Mouse (Mus musculus) megakaryocyte, embryonic 14.5 days (primary cell): Measurements from ENCODE around the gene Kcnj6. TPM values are rescaled to one million over a fixed set of nuclear protein-coding genes. Genes with fewer than 3 reads are reported as not detected.

Experiments
- H3K27me3 ChIP-seq: replicated peaks from 2 replicates; pipeline ENCODE3; 2012; ENCODE audit warnings: inconsistent platforms
- H3K36me3 ChIP-seq: replicated peaks from 2 replicates; pipeline ENCODE3; 2012; ENCODE audit warnings: low read length, inconsistent platforms, mixed read lengths
- H3K4me1 ChIP-seq: 2 replicates; pipeline ENCODE4 v1.6.1; 2012; ENCODE audit warnings: inconsistent platforms
- H3K4me3 ChIP-seq: replicated peaks from 2 replicates; pipeline ENCODE3; 2012; ENCODE audit warnings: moderate library complexity, mild to moderate bottlenecking, inconsistent platforms
- H3K9me3 ChIP-seq: 2 replicates; pipeline ENCODE4 v1.6.1; 2012; ENCODE audit warnings: inconsistent platforms
- FLI1 ChIP-seq: IDR thresholded peaks from 2 replicates; pipeline ENCODE4 v1.6.1; 2012; ENCODE audit warnings: low read length, inconsistent platforms, mixed read lengths
- GATA1 ChIP-seq: IDR thresholded peaks from 3 replicates; pipeline ENCODE4 v1.6.1; 2012; ENCODE audit warnings: mixed read lengths, low read length, inconsistent platforms, borderline replicate concordance
- polyA plus RNA-seq: library from polyadenylated mRNA; stranded (reverse); fragments of >175 nt; gene quantifications from 2 replicates; pipeline ENCODE4 v1.2.3, GENCODE M21; 2012; ENCODE audit warnings: low replicate concordance; ENCODE audit not compliant: insufficient read depth

Kcnj6 gene
- 1.2 TPM in 1 of 2 replicates, not detected in the other for polyA plus RNA-seq

DNA sequence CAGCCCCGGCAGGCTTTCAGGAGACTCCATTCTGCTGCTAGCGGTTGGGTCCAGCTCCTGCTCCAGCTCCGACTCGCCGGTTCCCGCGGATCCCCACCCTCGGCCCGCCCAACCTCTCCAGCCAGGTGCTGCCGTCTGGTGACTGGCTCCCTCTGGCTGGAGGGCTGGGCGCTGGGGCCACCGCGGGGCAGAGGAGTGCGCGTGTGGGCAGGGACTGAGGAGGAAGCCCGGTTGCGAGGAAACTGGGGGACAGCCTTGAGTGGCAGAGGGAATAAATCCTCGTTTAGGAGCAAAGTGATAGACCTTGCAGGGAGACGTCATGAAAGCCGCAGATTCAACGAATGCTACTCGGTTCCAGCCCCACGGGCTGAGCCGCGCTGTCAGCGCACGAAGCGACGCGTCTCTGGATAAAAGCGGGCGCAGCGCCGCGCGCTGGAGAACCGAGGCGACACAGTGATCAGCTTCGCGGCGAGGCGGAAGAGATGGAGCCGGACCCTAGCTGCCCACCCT lies at the start of gene Kcnj6:
TSS of gene Kcnj6 (minus strand) at position 362 of the 510 bp plus-strand sequence.
- no peaks in the 10 kb centered on the region for H3K36me3 ChIP-seq
- peaks cover 27% of the 10 kb centered on the region for H3K27me3 ChIP-seq
- no peaks in the 10 kb centered on the region for H3K9me3 ChIP-seq
- no peaks in the 10 kb centered on the region for H3K4me1 ChIP-seq
- TF ChIP-seq FLI1 (no peak), GATA1 (no peak)
- peak within 1 kb of the TSS; percentile 44 for H3K4me3 ChIP-seq

DNA sequence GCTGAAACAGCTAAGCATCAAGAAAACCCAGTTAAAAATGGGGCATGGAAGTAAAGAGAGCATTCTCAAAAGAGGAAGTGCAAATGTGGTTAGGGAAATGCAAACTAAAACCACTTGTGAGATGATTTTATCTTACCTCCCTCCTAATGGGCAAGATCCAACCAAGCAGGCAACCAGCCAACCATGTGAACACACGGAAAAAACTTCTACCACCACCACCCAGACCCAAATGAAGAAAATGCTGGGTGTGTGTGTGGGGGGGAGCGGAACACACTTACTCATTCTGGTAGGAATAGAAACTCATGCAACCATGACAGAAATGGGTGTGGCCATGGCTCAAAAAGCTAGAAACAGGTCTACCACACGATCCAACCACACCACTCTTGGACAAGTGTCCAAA lies 12.4 kb upstream of the Kcnj6 start:
- Histone ChIP-seq H3K4me3 (no peak overlapping the region), H3K9me3 (no peaks in the 10 kb centered on the region), H3K36me3 (no peaks in the 10 kb centered on the region), H3K4me1 (no peaks in the 10 kb centered on the region), H3K27me3 (no peaks in the 10 kb centered on the region)
- TF ChIP-seq FLI1 = no peak
- no peak for TF ChIP-seq GATA1

GRCm38 (mm10) chr16:95004599-95004998 lies 7.1 kb upstream of the Kcnj6 start:
- TF ChIP-seq GATA1 (no peak), FLI1 (no peak)
- Histone ChIP-seq H3K27me3 (no peaks in the 10 kb centered on the region), H3K4me3 (no peak overlapping the region), H3K9me3 (no peaks in the 10 kb centered on the region), H3K36me3 (no peaks in the 10 kb centered on the region), H3K4me1 (no peaks in the 10 kb centered on the region)

- no peaks in the 10 kb centered on the region for H3K9me3 ChIP-seq
- no peaks in the 10 kb centered on the region for H3K36me3 ChIP-seq
- TF ChIP-seq FLI1 (no peak), GATA1 (no peak)
- H3K27me3 ChIP-seq = peaks cover 27% of the 10 kb centered on the region
- H3K4me1 ChIP-seq = no peaks in the 10 kb centered on the region
- H3K4me3 ChIP-seq = no peak overlapping the region
Observed at GRCm38 (mm10) chr16:94999551-94999950, 2.0 kb upstream of the Kcnj6 start.

DNA sequence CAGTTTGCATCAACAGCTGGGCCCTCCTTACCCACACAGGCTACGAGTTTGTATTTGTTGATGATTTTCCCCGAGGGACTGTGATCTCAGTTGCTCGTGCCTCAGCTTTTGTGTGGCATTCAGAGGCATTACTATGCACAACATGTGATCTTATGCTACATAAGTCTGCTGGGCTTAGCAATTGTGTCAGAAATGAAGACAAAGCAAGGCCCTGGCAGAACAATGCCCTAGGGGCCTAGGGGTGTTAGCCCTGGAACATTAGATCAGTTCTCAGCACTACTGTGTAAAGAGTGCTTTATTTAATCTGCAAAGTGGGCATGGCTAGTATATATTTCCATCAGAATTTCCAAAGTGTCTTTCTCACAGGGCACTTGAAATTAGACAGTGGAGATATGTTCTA lies 1.5 kb upstream of the Kcnj6 start:
- Histone ChIP-seq H3K36me3 (no peaks in the 10 kb centered on the region), H3K4me1 (no peaks in the 10 kb centered on the region), H3K9me3 (no peaks in the 10 kb centered on the region), H3K4me3 (no peak overlapping the region), H3K27me3 (peaks cover 27% of the 10 kb centered on the region)
- no peak for TF ChIP-seq GATA1

DNA sequence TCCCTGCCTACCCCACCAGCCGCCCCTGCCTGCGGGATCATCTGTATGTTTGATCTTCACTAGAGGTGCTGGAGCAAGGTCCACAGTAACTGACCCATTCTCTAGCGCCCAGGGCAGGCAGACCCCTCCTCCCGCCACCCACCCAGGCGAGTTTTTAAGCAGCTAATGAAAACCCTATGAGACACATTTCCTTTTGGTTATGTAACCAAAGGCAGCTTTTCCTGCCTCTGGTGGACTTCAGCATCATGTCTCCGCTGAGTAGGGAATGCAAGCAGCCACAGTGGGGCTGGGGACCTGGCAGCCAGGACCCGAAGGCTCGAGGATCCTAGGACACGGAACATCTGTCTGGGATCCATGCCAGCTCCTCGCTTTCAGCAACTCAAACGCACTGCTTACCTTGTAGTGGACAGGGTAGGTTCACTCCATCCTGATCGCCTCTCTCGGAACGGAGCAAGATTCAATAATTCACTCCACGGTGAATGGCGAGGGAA lies 665 bp downstream of the Kcnj6 start:
- Histone ChIP-seq H3K27me3 (peaks cover 27% of the 10 kb centered on the region), H3K36me3 (no peaks in the 10 kb centered on the region), H3K4me3 (no peak overlapping the region), H3K9me3 (no peaks in the 10 kb centered on the region), H3K4me1 (no peaks in the 10 kb centered on the region)
- TF ChIP-seq GATA1 (no peak), FLI1 (no peak)

DNA sequence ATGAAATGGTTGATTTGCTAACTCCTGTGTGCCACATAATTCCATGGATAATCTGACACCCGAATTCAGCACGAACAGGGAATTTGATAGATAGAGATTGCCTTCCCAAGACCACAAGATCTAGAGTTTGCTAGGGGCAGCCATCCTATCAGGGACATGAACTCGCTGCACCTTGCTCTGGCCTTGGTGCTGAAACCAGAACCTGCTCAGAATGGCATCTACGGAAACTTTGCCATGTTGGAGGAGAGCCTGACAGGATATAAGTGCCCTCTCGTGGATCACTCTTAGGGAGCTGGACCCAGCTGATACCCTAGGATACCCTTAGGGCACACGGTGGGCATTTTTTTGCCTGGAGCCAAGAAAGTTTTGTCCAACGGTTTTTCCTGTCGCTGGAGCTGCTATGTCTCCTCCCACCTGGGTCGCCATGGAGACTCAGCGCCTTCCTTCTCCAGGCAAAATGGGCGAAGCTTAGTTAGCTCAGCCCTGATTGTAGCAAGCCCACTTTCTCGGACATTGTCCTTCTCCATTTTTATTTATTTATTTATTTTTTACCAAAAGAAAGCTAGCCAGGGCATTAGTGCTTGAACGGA lies 1.9 kb downstream of the Kcnj6 start:
- TF ChIP-seq GATA1 (no peak), FLI1 (no peak)
- Histone ChIP-seq H3K27me3 (peaks cover 27% of the 10 kb centered on the region), H3K4me3 (no peak overlapping the region), H3K4me1 (no peaks in the 10 kb centered on the region), H3K36me3 (no peaks in the 10 kb centered on the region), H3K9me3 (no peaks in the 10 kb centered on the region)

- no peak for TF ChIP-seq FLI1
- no peak for TF ChIP-seq GATA1
- Histone ChIP-seq H3K4me3 (no peak overlapping the region), H3K27me3 (peaks cover 27% of the 10 kb centered on the region), H3K4me1 (no peaks in the 10 kb centered on the region), H3K9me3 (no peaks in the 10 kb centered on the region), H3K36me3 (no peaks in the 10 kb centered on the region)
Observed at GRCm38 (mm10) chr16:94994924-94995323, 2.6 kb downstream of the Kcnj6 start.

DNA sequence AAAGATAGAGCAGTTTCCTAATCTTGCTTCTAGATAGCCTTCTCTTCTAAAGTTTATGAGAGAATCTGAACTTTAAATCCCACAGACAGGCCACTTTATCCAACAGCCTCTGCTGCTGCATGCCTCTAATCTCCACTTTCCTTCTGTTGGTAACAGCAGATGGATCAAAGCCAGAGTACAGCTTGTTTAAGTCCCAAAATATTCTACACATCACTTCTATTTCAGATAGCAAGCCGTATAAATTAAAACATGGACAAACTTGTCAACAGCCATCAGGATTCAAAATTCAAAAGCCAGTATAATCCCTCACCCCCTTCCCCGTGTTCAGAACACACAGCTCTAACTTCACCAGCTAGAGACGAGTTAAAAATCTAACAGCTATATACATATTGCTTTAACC lies 3.4 kb downstream of the Kcnj6 start:
- Histone ChIP-seq H3K27me3 (peaks cover 27% of the 10 kb centered on the region), H3K36me3 (no peaks in the 10 kb centered on the region), H3K4me3 (no peak overlapping the region), H3K9me3 (no peaks in the 10 kb centered on the region), H3K4me1 (no peaks in the 10 kb centered on the region)
- no peak for TF ChIP-seq FLI1
- TF ChIP-seq GATA1 = no peak

GRCm38 (mm10) chr16:94990114-94990513 lies 7.4 kb downstream of the Kcnj6 start:
- H3K27me3 ChIP-seq = no peaks in the 10 kb centered on the region
- no peak for TF ChIP-seq GATA1
- no peak for TF ChIP-seq FLI1
- no peaks in the 10 kb centered on the region for H3K4me1 ChIP-seq
- H3K36me3 ChIP-seq = no peaks in the 10 kb centered on the region
- peaks cover 16% of the 10 kb centered on the region for H3K9me3 ChIP-seq
- no peak overlapping the region for H3K4me3 ChIP-seq

DNA sequence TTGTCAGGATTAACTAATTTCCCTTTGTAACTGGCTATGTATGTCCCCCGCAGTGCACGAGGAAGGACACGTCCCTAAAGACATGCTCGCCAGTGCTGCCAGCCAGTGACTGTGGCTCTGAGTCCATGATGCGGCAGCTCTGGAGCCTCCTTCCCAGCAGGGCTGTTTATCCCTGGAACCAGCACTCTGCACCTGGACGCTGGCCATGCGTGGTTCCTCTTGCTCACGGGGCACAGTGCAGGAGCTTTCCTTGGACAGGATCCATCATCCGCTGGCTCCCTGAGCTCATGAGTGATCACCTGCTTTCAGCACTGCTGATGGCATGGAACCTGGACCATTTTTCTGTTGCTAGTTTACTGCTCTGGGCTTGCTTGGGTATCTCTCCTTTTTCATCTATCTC lies 10.8 kb downstream of the Kcnj6 start:
- peaks cover 22% of the 10 kb centered on the region for H3K9me3 ChIP-seq
- H3K4me1 ChIP-seq = no peaks in the 10 kb centered on the region
- TF ChIP-seq FLI1 (no peak), GATA1 (no peak)
- no peak overlapping the region for H3K4me3 ChIP-seq
- H3K36me3 ChIP-seq = no peaks in the 10 kb centered on the region
- H3K27me3 ChIP-seq = no peaks in the 10 kb centered on the region

DNA sequence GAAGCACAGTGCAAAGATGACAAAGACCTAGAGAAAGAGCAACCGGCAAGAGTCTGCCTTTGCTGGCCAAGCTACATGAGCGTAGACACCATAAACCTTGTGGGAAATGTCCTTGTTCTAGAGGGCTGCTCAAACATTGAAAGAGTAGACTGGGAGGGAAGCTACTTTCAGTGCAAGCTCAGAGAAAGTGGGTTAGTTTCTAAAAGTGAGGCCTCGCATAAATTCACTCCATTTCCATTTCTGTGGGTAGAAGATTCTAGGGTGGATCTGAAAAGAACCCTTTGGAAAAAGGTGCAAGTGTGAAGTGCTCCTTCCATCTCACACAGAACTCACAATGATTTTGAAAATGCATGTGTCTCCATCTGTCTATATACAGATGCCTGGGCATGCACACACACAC lies 13.2 kb downstream of the Kcnj6 start:
- TF ChIP-seq GATA1 = no peak
- TF ChIP-seq FLI1 = no peak
- no peak overlapping the region for H3K4me3 ChIP-seq
- H3K36me3 ChIP-seq = no peaks in the 10 kb centered on the region
- H3K27me3 ChIP-seq = no peaks in the 10 kb centered on the region
- no peaks in the 10 kb centered on the region for H3K4me1 ChIP-seq
- H3K9me3 ChIP-seq = peaks cover 22% of the 10 kb centered on the region
